Mouse (Mus musculus): ENCODE measurements at regions not wholly inside any gene's neighbourhood (a gene's known extent, or its start where the extent isn't known, plus 50 kb on each side); places are given as distances from the start of the nearest gene placed in this dataset.

DNA sequence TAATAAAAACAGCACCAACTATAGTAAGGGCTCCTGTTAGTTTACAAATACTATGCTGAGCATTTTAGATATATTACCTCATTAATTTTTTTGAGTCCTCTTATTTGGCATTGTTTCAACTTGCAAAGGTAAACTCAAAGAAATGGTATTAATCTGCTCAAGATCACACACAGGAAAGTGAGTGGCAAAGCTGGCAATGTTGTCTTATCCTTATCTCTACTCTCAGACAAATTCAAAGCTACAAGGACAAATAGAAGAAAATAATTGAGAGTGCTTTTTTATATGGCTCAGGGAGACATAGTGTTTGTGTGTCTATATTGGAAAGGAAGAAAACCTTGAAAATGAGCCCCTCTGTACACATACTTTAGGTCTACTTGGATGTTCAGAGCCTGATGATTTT, 411.9 kb upstream of the Mgat4c start:
- no peak for DNase-seq (ENCODE audit: low read depth, low spot score)

DNA sequence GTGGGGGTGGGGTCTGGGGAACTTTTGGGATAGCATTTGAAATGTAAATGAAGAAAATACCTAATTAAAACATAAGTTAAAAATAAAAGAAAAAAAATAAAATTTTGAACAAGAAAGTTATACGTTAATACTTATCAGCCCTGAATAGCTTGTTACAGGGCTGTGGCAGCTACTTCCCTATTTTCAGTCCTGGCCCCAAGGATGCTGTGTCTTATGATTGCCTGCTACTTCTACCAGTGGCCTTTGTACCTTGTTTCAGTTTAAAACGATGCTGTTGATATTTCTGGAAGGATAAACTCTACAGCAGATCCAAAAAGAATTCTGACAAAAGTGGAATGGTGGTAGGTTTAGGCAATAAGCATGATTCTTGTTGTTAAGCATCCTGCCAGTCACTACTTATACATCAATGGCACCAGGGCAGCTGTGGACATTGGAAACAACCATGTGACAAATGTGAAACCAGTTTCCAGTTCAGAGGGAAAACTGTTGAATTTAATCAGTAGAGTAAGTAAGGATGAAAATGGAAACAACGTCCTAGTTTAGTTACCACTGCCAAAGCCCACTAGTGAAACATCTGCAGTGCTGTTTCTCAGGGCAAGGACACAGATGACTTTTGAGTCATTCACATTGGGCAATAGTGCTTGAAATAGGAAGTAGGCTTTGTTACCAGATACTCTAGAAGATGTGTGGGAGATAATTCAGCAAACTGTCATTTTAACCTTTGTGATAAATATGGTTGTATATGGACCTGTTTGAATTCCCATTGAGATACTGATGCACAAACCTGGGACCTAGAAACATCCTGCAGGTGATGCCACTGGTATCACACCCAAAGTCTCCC, 409.6 kb upstream of the Mgat4c start:
- no peak for DNase-seq (ENCODE audit: low read depth, low spot score)

DNA sequence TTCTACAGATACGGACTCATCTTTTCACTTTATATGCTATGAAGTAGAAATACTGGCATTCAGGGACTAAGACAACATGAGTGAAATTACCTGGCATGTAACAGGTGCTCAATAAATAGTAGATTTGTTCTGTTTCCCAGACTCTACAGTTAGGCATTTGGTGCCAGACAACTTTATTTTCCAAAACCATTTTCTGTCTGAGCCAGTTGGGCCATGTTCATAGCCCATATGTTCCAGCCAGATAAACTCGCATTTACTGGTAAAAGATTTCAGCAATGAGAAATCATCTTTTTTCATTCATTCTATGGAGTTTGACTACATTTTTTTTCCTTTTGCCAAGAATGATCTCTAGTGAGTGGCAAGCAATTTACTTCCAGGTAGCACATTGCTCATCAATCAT, 393.2 kb upstream of the Mgat4c start:
- DNase-seq (ENCODE audit: low read depth, low spot score), result no peak

DNA sequence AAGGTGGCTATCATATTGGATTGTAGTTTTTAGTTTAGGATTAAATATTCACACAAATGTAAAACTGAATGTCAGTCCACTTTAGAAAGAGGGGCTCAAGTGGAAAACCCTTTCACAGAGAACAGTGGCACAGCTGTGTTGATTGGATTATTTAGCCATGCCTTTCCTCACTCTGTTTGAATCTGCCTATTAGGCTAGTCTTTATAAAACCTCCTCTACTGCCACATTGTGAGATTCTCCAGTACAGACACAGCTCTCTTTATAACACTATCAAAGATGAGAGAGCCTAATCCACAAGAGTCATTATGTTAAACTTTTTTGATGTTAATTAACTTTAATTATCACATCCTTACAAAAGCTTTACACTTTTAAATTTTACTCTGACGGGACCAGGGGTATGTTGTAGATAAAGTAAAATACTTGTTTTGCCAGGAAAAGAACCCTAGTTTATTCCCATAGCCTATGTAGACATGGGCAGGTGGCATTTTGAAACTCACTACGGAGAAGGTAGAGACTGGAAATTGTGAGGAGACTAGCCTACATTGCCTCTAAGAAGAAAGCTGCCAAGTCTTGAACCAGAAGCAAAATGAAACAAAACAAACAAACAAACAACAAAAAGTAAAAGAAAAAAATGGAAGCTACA, 379.0 kb upstream of the Mgat4c start:
- no peak for DNase-seq (ENCODE audit: low read depth, low spot score)

DNA sequence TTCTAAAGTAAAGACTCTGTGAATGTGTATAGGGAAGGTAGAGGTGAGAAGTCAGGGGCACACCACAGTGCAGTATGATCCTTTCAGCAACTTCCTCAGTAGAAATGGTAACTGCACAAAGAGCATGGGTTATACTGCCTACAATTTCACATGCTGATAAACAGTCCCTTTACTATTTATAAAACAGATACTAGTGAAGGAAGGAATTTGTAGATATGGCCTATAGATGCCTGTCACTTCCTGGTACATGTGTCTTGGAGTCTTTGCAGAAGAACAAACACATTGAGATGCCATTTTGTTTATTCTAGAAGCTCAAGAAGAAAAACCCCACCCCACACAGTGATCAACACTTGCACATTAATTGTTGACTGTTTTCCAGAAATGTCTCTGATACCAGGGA, 377.2 kb upstream of the Mgat4c start:
- no peak for DNase-seq (ENCODE audit: low read depth, low spot score)

DNA sequence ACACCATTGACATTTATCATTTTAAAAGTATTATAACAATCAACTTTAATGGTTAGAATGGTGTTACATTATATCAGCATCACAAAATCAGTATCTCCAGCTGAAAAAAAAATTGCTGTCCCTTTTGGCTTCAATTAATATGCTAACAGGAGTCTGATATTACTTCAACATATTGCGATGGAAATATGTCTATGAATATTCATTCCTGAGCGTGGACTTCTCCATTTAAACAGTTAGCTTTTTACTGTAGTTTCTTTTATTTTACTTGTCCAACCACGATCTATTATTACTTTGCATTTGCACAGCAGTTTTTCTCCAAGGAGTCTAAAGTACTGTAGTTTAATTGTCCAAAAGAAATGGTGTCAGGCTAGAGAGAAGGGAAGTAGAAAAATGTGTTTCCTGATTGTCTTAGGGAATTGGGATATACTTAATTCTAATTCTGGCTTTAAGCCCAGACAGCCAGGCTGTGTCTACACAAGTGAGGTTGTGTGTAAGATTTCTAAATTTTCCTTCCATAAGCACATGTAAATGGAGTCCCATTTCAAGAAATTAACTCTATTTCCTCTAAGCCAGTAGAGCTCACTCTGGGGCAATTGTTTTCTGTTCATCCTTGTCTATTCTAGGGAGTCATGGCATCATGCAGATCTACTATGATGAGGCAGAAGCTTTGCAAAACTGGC, 364.5 kb upstream of the Mgat4c start:
- no peak for DNase-seq (ENCODE audit: low read depth, low spot score)

DNA sequence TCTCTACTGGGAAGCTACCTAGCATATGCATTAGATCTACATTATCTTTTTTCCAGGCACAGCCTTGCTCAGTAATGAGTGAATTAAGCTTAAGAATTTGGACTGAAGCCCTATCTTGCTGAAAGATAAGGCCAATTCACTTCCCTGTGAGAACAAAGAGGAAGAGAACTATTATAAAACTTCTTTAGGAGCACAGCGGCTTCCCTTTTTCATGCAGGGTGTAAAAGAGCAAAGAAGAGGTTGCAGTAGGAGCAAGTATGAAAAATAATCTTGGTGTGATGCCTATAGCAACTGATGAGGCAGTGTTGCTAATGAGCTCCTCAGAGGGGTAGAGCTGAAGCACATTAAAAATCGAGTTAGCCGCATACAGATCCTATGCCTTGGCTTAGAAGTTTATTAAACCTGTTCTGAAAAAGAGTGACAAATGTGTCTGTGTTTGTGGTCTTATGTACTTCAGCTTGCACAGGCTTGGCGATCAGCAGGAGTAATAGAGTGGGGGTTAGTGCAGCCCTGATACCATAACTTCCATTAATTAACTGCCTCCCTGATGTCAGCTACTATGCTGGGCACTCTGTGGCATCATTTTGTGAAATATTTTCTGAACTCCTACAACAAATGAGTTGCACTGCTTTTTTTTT, 360.1 kb upstream of the Mgat4c start:
- DNase-seq (ENCODE audit: low read depth, low spot score), result no peak

DNA sequence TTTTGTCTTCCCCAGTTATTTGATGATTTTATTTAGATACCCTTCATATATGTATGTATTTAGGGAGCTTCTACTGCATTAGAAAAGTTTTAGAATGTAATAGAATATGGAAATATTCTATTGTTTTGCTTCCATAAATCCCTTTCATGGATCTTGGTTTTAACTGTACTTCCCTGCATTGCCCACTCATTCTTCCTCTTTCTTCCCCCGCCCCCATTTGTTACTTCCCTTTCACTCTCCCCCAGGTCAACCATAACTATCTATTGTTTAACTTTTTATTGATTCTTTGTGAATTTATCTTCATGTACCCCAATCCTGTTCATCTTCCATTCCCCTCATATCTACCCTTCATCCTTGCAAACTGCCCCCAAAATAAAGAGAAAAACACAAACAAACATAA, 356.8 kb upstream of the Mgat4c start:
- DNase-seq (ENCODE audit: low read depth, low spot score), result no peak

DNA sequence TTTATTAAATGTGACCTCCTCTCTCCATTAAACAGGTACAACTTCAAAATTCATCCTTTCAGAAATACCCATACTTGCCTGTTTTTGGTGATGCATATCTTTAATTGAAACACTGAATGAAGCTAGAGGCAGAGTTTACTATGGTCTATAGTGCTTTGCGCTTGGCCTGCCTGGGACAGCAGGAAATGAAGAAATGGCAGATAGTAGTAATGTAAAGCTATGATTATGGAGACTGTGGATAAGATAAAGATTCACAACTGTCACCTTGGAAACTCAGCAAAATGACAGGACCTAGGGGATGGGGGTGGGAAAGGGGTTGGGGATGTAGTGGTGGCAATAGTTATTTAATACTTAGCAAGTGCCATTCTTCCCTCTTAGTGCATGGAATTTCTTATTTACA, 352.7 kb upstream of the Mgat4c start:
- no peak for DNase-seq (ENCODE audit: low read depth, low spot score)

DNA sequence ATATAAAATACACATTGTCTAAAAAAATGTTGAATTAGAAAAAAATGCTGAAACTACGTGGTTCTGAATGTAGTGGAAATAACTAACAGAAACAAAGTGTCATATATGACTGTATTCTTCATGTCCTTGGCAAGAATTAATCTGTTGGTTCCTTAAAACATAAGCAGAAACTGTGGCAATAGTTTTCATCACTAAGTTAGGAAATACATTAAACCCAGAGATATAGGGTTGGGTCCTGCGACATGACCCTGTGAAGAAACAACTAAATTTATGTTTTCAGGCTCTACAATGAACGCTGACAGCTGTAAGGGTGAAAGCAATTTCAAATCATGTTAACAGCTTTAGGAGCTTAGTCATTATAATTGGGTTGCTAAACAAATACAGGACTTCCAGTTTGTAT, 351.2 kb upstream of the Mgat4c start:
- no peak for DNase-seq (ENCODE audit: low read depth, low spot score)

DNA sequence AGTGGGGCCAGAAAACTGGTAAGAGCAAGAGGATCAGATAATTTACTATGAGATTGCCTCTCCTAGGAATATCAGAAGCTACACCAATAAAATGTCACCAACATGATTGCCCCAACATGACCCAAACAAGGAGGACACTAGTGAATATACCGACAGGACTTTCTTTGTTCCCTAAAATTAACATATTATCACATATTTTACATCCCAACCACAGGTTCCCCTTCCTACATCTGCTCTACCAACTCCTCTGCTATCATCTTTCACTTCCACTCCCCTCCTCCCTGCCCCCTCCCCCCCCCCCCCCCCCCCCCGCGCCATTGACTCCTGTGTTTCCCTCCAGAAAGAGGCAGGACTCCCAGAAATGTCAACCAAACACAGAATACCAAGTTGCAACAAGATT, 346.2 kb upstream of the Mgat4c start:
- no peak for DNase-seq (ENCODE audit: low read depth, low spot score)

DNA sequence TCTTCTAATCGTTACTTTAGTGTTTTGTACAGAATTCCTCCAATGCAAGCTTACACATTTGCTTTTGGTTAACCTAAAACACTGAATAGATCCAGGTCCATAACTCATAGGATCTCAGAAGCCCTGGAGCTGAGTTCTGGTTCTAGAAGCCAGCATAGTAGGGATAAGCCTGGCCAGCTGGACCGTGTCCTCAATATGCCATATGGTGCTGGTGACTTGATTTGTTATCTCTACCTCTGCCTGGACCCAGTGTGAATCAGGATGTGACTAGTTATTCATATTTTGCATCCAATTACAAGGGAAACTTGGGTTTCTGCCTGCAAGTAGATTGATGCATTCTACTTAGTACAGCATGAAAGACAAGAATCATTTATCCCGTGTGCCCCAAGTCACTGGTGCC, 341.7 kb upstream of the Mgat4c start:
- DNase-seq (ENCODE audit: low read depth, low spot score), result no peak

DNA sequence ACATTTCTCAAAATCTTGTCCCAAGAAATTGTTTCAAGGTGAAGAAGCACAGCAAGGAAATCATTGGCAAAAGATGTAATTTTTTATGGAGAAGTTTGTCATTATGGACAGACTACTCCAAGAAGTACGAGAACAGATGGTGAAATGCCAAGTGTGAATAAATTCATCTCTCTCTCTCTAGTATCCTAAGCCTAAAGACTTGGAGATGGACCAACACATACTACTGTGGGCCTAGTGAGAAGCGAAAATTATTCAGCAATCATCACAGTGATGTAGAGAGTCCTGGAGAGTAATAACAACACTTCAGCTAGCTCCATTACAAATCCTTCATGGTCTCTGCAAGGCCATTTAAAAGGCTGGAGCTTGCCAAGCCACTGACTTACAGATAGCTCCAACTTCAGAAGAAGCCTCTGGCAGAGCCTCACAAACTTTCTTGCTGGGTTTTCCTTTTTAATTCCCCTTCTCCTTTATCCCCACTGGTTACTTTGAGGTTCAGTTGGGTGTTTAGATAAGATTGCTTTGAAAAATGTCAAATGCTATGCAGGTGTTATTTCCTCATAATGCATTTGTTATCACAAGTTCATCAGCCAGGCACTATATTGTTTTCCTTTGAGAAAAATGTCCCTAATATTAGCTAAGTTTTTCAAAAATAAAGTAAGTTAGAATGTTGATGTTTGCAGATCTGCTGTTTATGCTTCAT, 330.9 kb upstream of the Mgat4c start:
- DNase-seq (ENCODE audit: low read depth, low spot score), result no peak

DNA sequence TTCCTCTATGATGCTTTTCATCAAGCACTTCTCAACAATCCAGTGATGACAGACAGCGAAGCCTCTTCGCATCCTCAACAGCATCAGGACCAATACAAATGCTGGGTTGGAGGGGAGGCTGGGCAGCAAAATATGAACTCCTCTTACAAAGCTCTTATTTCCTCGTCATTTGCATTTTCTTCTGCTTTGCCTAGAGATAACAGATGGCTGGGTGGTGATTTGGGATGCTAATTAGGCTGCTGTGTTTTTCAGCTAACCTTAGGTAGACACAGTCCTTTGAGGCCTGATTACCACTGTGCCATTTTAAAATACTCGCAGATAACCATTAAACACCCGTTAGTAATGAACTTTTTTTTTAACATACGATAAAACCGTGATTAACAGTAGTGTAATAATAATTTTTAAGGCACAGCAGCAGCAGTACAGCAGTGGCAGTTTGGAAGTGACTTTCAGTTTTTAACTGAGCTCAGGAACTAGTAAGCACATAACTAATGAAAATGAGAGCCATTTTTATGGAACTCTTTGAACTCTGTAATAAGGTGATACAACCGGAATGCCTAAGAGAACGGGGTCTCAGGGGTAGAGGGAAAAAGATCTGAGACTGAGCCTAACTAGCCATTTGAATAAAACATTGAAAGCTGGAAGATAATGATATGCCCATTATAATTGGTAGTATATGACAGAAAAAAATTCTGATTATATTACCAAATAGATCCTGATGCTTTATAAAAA, 307.3 kb upstream of the Mgat4c start:
- no peak for DNase-seq (ENCODE audit: low read depth, low spot score)

DNA sequence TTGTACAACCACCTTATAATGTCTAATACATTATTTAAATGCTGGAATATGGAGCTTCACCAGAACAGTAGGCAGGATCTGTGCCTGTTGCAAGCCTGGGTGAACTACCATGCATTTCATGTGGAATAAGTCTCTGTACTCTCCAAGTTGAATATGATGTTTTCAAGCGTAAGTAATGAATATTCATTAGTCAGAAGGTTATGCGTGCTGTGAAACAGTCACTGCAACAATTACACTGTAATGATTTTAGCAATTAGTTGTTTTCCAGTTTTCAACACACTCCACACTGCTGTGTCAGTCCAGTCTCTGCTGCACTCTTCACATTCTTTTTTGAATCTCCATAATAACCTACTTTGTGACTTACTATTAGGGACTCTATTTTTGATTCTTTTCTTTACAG, 287.9 kb upstream of the Mgat4c start:
- no peak for DNase-seq (ENCODE audit: low read depth, low spot score)

DNA sequence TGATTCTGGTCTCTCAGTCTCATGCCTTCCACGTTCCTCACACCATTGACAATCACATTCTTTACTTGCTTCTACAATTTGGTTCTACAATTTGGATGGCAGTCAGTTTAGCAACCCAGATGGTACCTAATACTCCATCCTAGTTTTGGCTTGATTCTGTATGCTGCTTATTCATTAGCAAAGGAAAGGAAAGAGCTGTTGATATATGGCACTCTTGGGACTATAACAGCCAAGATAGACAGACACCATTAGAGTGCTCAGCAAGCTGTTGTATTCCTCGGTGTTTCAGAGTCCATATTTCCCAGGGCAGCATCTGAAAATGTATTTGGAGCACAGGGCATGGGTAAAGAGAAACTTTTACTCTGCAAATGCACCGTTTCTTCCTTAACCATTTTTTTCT, 282.1 kb upstream of the Mgat4c start:
- no peak for DNase-seq (ENCODE audit: low read depth, low spot score)

DNA sequence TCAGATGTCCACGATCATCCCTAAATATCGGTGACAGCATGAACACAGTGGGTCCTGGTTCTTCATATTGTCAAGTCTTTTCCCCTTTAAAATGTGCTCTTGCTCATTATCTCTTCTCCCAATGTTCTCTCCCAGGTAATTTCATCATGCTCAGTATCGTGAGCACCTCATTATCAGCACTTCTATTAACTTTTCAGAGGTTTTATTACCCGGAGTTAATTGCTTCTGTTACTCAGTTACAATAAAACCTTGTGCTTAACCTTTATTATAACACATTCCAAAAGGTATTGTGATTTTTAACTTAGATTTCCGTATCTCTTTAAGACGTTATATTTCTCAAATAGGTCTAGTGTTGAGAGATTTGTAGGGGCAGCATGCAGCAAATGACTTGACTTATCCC, 266.0 kb upstream of the Mgat4c start:
- peak; percentile 20 for DNase-seq (ENCODE audit: low read depth, low spot score)

DNA sequence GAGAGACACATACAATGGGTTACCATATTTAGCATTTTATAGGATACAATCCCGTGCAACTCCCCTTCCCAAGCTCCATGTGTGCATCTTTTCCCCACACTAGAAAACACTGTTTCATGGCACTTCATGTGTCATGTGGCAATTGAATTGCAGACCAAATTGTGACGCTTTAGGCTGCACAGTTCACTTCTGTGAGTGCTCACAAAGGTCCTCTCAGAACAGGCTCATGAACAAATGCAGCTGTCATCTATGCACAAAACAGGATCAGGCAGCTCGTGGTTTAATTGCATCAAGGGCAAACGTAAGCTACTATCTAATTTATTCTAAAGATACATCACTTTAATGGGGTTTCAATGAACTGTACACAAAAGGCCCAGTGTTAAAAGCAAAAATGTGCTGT, 258.7 kb upstream of the Mgat4c start:
- DNase-seq (ENCODE audit: low read depth, low spot score), result no peak

Measured in forelimb bud, embryonic 11.5 days (tissue).